Mouse (Mus musculus): ENCODE measurements around the gene Gm10490. TPM values are rescaled to one million over a fixed set of nuclear protein-coding genes. Genes with fewer than 3 reads are reported as not detected.

The Gm10490 gene
- total and polyA plus RNA-seq, 3 experiments = not detected

- in situ Hi-C loops (cut with MboI; ENCODE audit: low pct_ligation_motif_present, low pct_unique_long_range_greater_than_20kb, low sequenced_read_pairs) = no loop called here
- H3K79me2 ChIP-seq (replicated peaks; ENCODE audit: control insufficient read depth, extremely low read depth, insufficient read depth, poor library complexity, severe bottlenecking) = no peaks in the 10 kb centered on the region
- DNase-seq (ENCODE audit: extremely low read depth) = no peak
Observed at GRCm38 (mm10) chrX:7945618-7946017, 36.3 kb downstream of the Gm10490 start.

GRCm38 (mm10) chrX:7947108-7947899, 38.0 kb downstream of the Gm10490 start, which contains the start of gene Hdac6:
Hdac6 (minus strand) TSS chrX:7947889.
- Histone ChIP-seq H3K9me3 (replicated peaks; ENCODE audit: low read length) (no peaks in the 10 kb centered on the region), H3K4me2 (ENCODE audit: insufficient read depth, low read depth, poor library complexity, severe bottlenecking) (peak within 1 kb of the TSS; percentile 75), H3K4me1 (ENCODE audit: control insufficient read depth in 1 of 2, insufficient read depth in 2 of 2) (peaks cover 0 to 4% of the 10 kb centered on the region in 2 experiments; a peak in 1 of 4 replicates), H3K9ac (ENCODE audit: insufficient read depth, low read depth) (peak within 1 kb of the TSS; percentile 79), H3K79me2 (replicated peaks; ENCODE audit: control insufficient read depth, extremely low read depth, insufficient read depth, poor library complexity, severe bottlenecking) (no peaks in the 10 kb centered on the region), H3K27me3 (replicated peaks) (no peaks in the 10 kb centered on the region), H3K4me3 (replicated peaks in 1 of 3; ENCODE audit: low read depth in 2 of 3, low read length in 2 of 3, poor library complexity in 1 of 3) (peak within 1 kb of the TSS; percentile 52 to 64 (median 58)), H3K36me3 (replicated peaks in 1 of 2; ENCODE audit: control insufficient read depth in 1 of 2, insufficient read depth in 1 of 2, low read length in 1 of 2) (peaks cover 4 to 15% of the 10 kb centered on the region in 2 experiments), H3K27ac (ENCODE audit: insufficient read depth, low read depth) (no peak within 1 kb of the TSS)
- in situ Hi-C loops (cut with MboI; ENCODE audit: low pct_ligation_motif_present, low pct_unique_long_range_greater_than_20kb, low sequenced_read_pairs) = no loop called here
- dilution Hi-C loops (cut with MboI; ENCODE audit: extremely low pct_ligation_motif_present, extremely low pct_unique_long_range_greater_than_20kb, low sequenced_read_pairs) = no loop called here
- no peak for DNase-seq (ENCODE audit: extremely low read depth)
- TF ChIP-seq POLR2A (IDR thresholded peaks at IDR 0.05; ENCODE audit: low read depth, low read length) (peak; percentile 70), ZMIZ1 (IDR thresholded peaks at IDR 0.05; ENCODE audit: low read depth, low read length) (no peak), IRF4 (IDR thresholded peaks at IDR 0.05; ENCODE audit: low read depth, low read length) (no peak), NELFE (IDR thresholded peaks at IDR 0.05; ENCODE audit: low read depth, low read length) (0 out of 2 replicates have a peak, but pooled peaks have one; percentile 30), TCF12 (IDR thresholded peaks at IDR 0.05; ENCODE audit: low read depth, low read length) (0 out of 2 replicates have a peak, but pooled peaks have one; percentile 23)

More at GRCm38 (mm10) chrX:7945618-7946017, 36.3 kb downstream of the Gm10490 start:
- Histone ChIP-seq H3K27ac (ENCODE audit: insufficient read depth, low read depth) (no peak overlapping the region), H3K36me3 (replicated peaks in 1 of 2; ENCODE audit: control insufficient read depth in 1 of 2, insufficient read depth in 1 of 2, low read length in 1 of 2) (peaks cover 11 to 27% of the 10 kb centered on the region in 2 experiments), H3K4me1 (ENCODE audit: control insufficient read depth in 1 of 2, insufficient read depth in 2 of 2) (peaks cover 0 to 4% of the 10 kb centered on the region in 2 experiments; a peak in 1 of 4 replicates), H3K27me3 (replicated peaks) (no peaks in the 10 kb centered on the region), H3K9me3 (replicated peaks; ENCODE audit: low read length) (no peaks in the 10 kb centered on the region), H3K9ac (ENCODE audit: insufficient read depth, low read depth) (no peak overlapping the region), H3K4me2 (ENCODE audit: insufficient read depth, low read depth, poor library complexity, severe bottlenecking) (no peak overlapping the region), H3K4me3 (replicated peaks in 1 of 3; ENCODE audit: low read depth in 2 of 3, low read length in 2 of 3, poor library complexity in 1 of 3) (no peak overlapping the region)
- TF ChIP-seq TCF12 (IDR thresholded peaks at IDR 0.05; ENCODE audit: low read depth, low read length) (no peak), NRF1 (IDR thresholded peaks at IDR 0.05; ENCODE audit: low read depth, low read length) (no peak)
- dilution Hi-C loops (cut with MboI; ENCODE audit: extremely low pct_ligation_motif_present, extremely low pct_unique_long_range_greater_than_20kb, low sequenced_read_pairs) = no loop called here

- H3K4me1 ChIP-seq (ENCODE audit: control insufficient read depth in 1 of 2, insufficient read depth in 2 of 2) = peaks cover 0 to 4% of the 10 kb centered on the region in 2 experiments; a peak in 1 of 4 replicates
- DNase-seq (ENCODE audit: extremely low read depth) = peak; percentile 94
- H3K27ac ChIP-seq (ENCODE audit: insufficient read depth, low read depth) = no peak overlapping the region
- H3K27me3 ChIP-seq (replicated peaks) = no peaks in the 10 kb centered on the region
- peak overlapping the region; percentile 79 for H3K9ac ChIP-seq (ENCODE audit: insufficient read depth, low read depth)
- H3K4me3 ChIP-seq (replicated peaks in 1 of 3; ENCODE audit: low read depth in 2 of 3, low read length in 2 of 3, poor library complexity in 1 of 3) = peak overlapping the region; percentile 52 to 58 (median 58)
- no peaks in the 10 kb centered on the region for H3K79me2 ChIP-seq (replicated peaks; ENCODE audit: control insufficient read depth, extremely low read depth, insufficient read depth, poor library complexity, severe bottlenecking)
- no peaks in the 10 kb centered on the region for H3K9me3 ChIP-seq (replicated peaks; ENCODE audit: low read length)
- peaks cover 4 to 15% of the 10 kb centered on the region in 2 experiments for H3K36me3 ChIP-seq (replicated peaks in 1 of 2; ENCODE audit: control insufficient read depth in 1 of 2, insufficient read depth in 1 of 2, low read length in 1 of 2)
- in situ Hi-C loops (cut with MboI; ENCODE audit: low pct_ligation_motif_present, low pct_unique_long_range_greater_than_20kb, low sequenced_read_pairs) = no loop called here
- 0 out of 2 replicates have a peak overlapping the region, but pooled peaks have one; percentile 75 for H3K4me2 ChIP-seq (ENCODE audit: insufficient read depth, low read depth, poor library complexity, severe bottlenecking)
- dilution Hi-C loops (cut with MboI; ENCODE audit: extremely low pct_ligation_motif_present, extremely low pct_unique_long_range_greater_than_20kb, low sequenced_read_pairs) = no loop called here
- TF ChIP-seq ZNF384 (IDR thresholded peaks at IDR 0.05; ENCODE audit: low read depth, low read length) (no peak), BHLHE40 (IDR thresholded peaks at IDR 0.05; ENCODE audit: low read depth, low read length) (peak; percentile 16; the same call in 1 of the 2 replicates), TBP (conservative IDR thresholded peaks at IDR 0.05; ENCODE audit: low read depth, low read length) (no peak), UBTF (IDR thresholded peaks at IDR 0.05; ENCODE audit: low read depth, low read length) (no peak), USF2 (conservative IDR thresholded peaks at IDR 0.05; ENCODE audit: low read depth, low read length) (no peak), RCOR1 (conservative IDR thresholded peaks at IDR 0.05; ENCODE audit: low read depth, low read length) (no peak), CHD1 (IDR thresholded peaks at IDR 0.05; ENCODE audit: low read depth, low read length) (no peak), MAFK (IDR thresholded peaks at IDR 0.05; ENCODE audit: insufficient replicate concordance, low read length) (no peak), JUN (IDR thresholded peaks at IDR 0.05; ENCODE audit: insufficient read depth, low read depth, low read length) (no peak), ETS1 (conservative IDR thresholded peaks at IDR 0.05; ENCODE audit: low read depth, low read length) (no peak), MYC (IDR thresholded peaks at IDR 0.05; ENCODE audit: low read depth, low read length) (no peak), CHD2 (IDR thresholded peaks at IDR 0.05; ENCODE audit: low read length) (peak; percentile 97), E2F4 (IDR thresholded peaks at IDR 0.05; ENCODE audit: insufficient replicate concordance, low read depth, low read length) (no peak), NELFE (IDR thresholded peaks at IDR 0.05; ENCODE audit: low read depth, low read length) (no peak), MXI1 (IDR thresholded peaks at IDR 0.05; ENCODE audit: low read depth, low read length) (no peak), NRF1 (IDR thresholded peaks at IDR 0.05; ENCODE audit: low read depth, low read length) (peak; percentile 86), IRF4 (IDR thresholded peaks at IDR 0.05; ENCODE audit: low read depth, low read length) (no peak), ZKSCAN1 (IDR thresholded peaks at IDR 0.05; ENCODE audit: borderline replicate concordance, low read depth, low read length) (no peak), JUND (conservative IDR thresholded peaks at IDR 0.05; ENCODE audit: low read depth, low read length) (no peak)
Observed at GRCm38 (mm10) chrX:7947900-7948492, 38.7 kb downstream of the Gm10490 start.

Data from CH12.LX (cell line).